Mouse (Mus musculus) testis, adult 2 months (tissue): ENCODE results near the gene Msh4.

Experiments used
- CTCF ChIP-seq: fragments of 200-500 bp; IDR thresholded peaks from 2 replicates; pipeline ENCODE4 v1.5.1; 2012; ENCODE audit warnings: low read depth, mild to moderate bottlenecking, inconsistent platforms, low read length, moderate library complexity; ENCODE audit not compliant: control insufficient read depth, insufficient read depth, insufficient replicate concordance
- POLR2A ChIP-seq: fragments of 200-500 bp; IDR thresholded peaks from 2 replicates; pipeline ENCODE4 v1.6.1; 2012; ENCODE audit warnings: low read depth, mild to moderate bottlenecking, inconsistent platforms, low read length, moderate library complexity; ENCODE audit not compliant: control insufficient read depth

DNA sequence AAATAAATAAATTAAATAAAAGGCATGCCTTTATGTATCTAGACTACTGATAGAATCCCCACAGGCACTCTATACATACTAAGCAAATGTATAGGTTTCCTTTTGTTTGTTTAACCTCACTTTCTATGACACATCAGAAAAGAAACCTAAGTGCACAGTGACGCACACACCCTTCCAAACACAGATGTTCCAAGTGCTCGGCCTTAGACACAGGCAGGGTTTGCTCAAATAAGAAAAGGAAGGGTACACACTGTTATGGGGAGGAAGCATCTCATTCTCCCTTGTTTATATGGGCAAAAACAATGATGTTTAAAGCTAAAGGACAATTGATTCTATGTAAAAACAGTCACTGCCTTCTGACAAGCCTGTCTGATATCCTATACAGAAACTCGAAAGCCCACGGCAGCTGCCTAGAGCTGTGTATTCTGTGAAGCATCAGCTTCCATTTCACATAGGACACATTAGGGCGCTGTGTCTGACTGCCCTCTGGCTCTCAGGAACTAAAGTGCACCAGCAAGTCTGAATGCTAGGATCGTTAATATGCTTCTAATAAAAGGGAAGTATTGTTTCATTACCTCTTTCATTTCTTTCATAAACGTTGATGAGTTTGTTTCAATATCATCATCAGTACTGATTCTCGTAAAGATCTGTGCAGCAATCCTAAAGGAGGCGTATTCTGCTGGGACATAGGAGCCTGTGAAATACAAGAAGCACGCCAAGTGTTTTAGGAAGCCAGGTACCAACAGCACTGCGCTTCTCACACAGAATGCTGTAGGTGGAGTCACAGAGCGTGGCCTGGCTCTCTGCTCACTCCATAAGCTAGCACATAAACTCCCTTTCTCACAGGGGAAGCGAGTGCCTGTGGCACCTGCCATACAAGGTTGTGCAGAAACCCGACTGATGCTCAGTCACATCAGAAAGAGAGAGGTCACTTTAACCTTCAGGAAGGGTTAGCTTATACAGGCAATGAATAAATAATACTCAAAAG is 38.5 kb downstream of the Msh4 start:
- TF ChIP-seq POLR2A: no peak
- no peak for TF ChIP-seq CTCF
